Mouse (Mus musculus) c-Kit-positive CD71-positive TER-119-negative erythroid progenitor cells, embryonic 14.5 days (primary cell): ENCODE data around the gene Nmral1.
"Not testable (repeated sequence)": the region's sequence is repeated elsewhere in the genome, so short reads cannot be mapped to it uniquely, and the experiment has no call there.

Experiments used
- DNase-seq: peaks from one replicate; pipeline ENCODE4 v3.0.0-alpha.2; 2013; ENCODE audit warnings: low read depth

The Nmral1 gene

GRCm38 (mm10) chr16:4713861-4714710 lies 5.1 kb downstream of the Nmral1 start:
- DNase-seq, result no peak

GRCm38 (mm10) chr16:4711173-4711572 lies 8.0 kb downstream of the Nmral1 start:
- no peak for DNase-seq

GRCm38 (mm10) chr16:4705541-4705940 lies 13.6 kb downstream of the Nmral1 start:
- DNase-seq, result no peak

GRCm38 (mm10) chr16:4702646-4703045 lies 16.5 kb downstream of the Nmral1 start:
- DNase-seq, result no peak

- no peak for DNase-seq
These were observed 17.9 kb downstream of the Nmral1 start for GRCm38 (mm10) chr16:4701211-4701610.

DNA sequence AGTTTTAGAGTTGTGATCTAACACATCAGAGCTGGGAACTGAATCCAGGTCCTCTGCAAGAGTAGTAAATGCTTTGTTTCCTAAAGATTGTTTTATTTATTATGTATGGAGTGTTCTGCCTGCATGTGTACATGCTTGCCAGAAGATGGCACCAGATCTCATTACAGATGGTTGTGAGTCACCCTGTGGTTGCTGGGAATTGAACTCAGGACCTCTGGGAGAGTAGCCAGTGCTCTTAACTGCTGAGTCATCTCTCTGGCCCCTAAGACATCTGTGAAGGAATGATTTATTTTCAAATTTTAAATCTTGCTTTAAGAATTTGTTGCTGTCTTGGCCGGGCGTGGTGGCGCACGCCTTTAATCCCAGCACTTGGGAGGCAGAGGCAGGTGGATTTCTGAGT lies 29.8 kb downstream of the Nmral1 start:
- not testable (repeated sequence) for DNase-seq

DNA sequence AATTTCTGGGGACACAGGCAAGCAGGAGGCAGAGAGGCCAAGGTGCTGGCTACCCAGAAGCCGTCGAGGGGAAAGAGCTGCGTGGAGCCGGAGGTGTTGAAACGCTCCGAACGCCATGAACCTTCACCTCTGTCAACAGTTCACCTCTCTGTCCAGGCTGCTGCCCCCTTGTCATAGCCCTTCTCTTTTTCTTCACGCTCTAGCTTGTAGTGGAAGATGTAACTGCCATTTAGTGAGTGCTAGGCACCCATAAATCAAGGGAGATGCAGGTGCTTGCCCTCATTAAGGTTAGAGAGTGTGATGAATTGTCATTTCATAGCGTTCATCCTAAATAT lies 34.7 kb downstream of the Nmral1 start:
- peak; percentile 44 for DNase-seq

DNA sequence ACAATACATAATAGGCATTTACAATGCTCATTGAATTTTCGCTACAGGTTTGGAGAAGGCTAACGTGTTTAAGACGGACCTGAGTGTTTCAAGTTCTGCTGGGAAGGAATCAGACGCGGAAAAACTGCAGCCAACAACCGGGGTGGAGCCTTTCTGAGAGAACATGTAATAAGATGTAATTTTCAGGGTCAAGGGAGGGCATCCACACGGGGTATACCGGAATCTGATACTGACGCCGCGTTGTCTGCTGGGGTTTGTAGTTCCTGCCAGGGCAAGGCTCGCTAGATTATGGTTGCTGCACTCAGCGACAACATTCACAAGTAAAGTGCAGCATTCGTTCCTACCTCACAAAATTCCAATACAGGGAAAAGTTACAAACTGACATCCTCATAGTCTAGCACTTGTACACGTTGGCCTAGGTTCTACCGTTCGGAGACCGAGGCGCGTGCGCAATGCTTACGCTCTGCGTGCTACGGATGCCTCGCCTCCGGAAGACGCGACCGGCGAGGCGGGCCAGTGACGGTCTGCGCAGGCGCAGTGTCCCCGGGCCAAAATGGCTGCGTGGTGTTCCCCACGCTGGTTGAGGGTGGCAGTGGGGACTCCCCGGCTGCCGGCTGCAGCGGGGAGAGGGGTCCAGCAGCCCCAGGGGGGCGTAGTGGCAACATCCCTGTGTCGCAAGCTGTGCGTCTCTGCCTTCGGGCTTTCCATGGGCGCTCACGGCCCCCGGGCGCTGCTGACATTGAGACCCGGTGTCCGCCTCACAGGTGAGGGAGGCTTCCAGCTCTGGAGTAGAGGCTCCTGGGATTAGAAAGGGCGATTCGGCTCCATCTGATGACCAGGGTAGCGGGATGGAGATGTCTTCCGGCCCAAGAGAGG lies 35.3 kb downstream of the Nmral1 start:
- peak; percentile 90 for DNase-seq

GRCm38 (mm10) chr16:4683193-4683580 lies 36.0 kb downstream of the Nmral1 start:
- DNase-seq, result peak; percentile 68

DNA sequence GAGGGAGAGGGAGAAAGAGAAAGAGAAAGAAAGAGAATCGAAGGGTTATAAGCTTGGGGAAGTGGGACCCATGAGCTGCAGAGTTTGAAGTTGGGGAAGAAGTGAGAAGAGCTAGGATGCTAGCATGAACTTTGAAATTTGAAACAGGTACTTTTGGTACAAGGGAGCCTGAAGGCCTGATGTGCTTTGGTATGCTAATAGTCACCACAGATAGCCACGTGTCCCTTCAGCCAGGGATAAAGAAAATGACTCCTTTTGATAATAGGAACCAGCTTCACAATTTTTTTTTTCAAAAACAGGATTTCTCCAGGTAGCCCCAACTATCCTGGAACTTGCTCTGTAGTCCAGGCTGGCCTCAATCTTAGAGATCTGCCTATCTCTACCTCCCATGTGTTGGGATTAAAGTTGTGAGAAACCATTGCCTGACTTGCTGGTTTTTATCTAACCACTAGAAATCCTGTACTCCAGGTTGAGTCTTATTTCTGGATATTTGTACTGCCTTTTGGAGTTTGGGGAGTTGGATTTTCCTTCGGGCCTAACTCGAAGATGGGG lies 36.5 kb downstream of the Nmral1 start:
- no peak for DNase-seq

DNA sequence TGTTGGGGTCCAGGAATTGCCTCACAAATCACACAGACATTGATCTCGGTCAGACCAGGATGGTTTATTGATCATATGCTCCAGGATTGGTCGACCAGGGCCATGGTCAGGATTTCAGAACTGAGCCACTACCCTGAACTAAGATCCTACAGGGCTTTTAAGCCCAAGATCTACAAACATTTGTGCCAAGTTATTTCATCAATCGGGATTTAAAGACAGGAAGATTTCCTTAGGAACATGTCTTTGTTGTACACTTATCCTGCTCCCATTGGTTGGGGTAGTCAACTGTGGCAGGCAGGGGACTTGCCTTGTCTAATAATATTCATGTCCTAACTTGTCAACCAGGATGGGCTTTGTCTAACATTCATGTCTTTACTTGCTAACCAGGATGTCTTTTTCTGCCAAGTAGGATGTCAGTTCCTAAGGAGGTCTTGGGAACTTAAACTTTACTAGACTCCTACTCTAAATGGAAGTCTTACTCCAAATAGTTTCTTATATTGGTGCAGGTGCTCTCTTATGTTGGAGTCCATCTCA lies 38.2 kb downstream of the Nmral1 start:
- DNase-seq, result not testable (repeated sequence)

- peak; percentile 92 for DNase-seq
These were observed 39.8 kb downstream of the Nmral1 start, which contains the start of gene Coro7 for GRCm38 (mm10) chr16:4679121-4680018. TSS of gene Coro7 (minus strand) at chr16:4679777.

DNA sequence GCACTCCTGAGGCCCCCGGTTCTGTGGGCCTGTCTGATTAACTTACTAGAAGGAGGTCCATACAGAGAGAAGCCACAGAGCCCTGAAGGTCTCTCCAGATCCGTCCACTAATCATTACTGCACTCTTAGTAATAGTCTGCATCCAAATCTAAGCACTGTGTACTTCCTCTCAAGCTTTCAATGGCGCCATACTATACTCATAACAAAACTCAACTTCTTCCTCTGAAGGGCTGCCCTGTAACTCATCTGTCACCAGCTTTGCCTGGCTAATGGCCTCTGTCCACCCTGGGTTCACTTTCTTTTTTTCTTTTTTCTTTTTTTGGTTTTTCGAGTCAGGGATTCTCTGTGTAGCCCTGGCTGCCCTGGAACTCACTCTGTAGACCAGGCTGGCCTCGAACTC lies 41.1 kb downstream of the Nmral1 start:
- DNase-seq, result no peak

- DNase-seq, result no peak
These were observed 42.3 kb downstream of the Nmral1 start for GRCm38 (mm10) chr16:4676836-4677235.

GRCm38 (mm10) chr16:4674091-4674490 lies 45.1 kb downstream of the Nmral1 start:
- DNase-seq, result no peak

- DNase-seq, result no peak
These were observed 48.8 kb downstream of the Nmral1 start for GRCm38 (mm10) chr16:4670317-4670716.

GRCm38 (mm10) chr16:4667190-4667808 lies 51.9 kb downstream of the Nmral1 start:
- peak; percentile 81 for DNase-seq

DNA sequence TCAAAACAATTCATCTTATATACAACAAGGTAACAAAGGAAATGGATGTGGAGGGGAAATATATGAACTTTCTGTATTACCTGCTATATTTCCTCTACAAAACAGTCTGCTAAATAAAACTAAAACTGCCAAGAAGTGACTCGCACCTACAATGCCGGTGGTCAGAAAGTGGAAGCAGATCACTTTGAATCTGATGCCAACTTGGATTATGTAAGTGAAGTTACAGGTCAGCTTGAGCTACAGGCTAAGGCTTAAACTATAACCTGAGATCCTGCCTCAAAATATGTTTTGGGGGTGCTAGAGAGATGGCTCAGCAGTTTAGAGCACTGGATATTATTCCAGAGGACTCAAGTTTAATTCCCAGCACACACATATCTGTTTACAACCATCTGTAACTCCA lies 53.4 kb downstream of the Nmral1 start:
- DNase-seq, result no peak

DNA sequence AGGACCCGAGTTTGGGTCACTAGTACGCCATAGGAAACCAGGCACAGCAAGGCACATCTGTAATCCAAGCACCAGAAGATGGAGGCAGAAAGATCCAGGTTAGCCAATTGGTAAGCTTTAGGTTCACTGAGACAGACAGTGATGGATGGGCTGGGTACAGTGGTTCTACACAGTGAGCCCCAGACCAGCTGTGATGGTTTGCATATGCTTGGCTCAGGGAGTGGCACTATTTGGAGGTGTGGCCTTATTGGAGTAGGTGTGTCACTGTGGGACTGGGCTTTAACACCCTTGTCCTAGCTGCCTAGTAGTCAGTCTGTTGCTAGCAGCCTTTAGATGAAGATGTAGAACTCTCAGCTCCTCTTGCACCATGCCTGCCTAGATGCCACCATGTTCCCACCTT lies 55.4 kb downstream of the Nmral1 start:
- no peak for DNase-seq

GRCm38 (mm10) chr16:4661605-4662004 lies 57.6 kb downstream of the Nmral1 start:
- no peak for DNase-seq
